ENCODE assay signal across 8 mouse cellular contexts in genomic region chr10:78163923-78164322, GRCm38 (mm10). TPM values are rescaled to one million over a fixed set of nuclear protein-coding genes. Genes with fewer than 3 reads are reported as not detected.
A peak's percentile ranks its signal among the peaks of the same experiment; 100 is the strongest.
DNase-seq lines count a peak whose midpoint lies in the region; ATAC-seq lines count a peak whose summit lies in the region.

No protein-coding gene starts in this region.

- DNase-seq in midbrain, embryonic 14.5 days = peak; percentile 84
- peak; percentile 82 for DNase-seq in ZHBTc4 (ENCODE audit: low read depth, low spot score)
- peak; percentile 84 for DNase-seq in heart, postnatal 4 days
- peak; percentile 66 for DNase-seq in limb, embryonic 10.5 days (ENCODE audit: low spot score)
- DNase-seq in retina, postnatal 1 day = peak; percentile 74
- DNase-seq in urinary bladder, postnatal 4 days (ENCODE audit: low spot score in 2 of 2) = peak; percentile 53 to 73

- no peak overlapping the region for H3K27ac ChIP-seq in midbrain, embryonic 14.5 days (replicated peaks; ENCODE audit: low read depth, low read length)
- H3K27ac ChIP-seq in midbrain, embryonic 16.5 days (ENCODE audit: low read length) = no peak overlapping the region
- H3K27ac ChIP-seq in limb, embryonic 10.5 days = no peak overlapping the region

- peaks cover 56% of the 10 kb centered on the region for H3K36me3 ChIP-seq in midbrain, embryonic 14.5 days (ENCODE audit: control insufficient read depth, insufficient read depth, low read length)
- peaks cover 28% of the 10 kb centered on the region for H3K36me3 ChIP-seq in midbrain, embryonic 16.5 days (ENCODE audit: control insufficient read depth, insufficient read depth, low read length)
- peaks cover 67% of the 10 kb centered on the region for H3K36me3 ChIP-seq in limb, embryonic 10.5 days

- peaks cover 12% of the 10 kb centered on the region for H3K4me1 ChIP-seq in midbrain, embryonic 14.5 days (ENCODE audit: control insufficient read depth, insufficient read depth, low read length)
- H3K4me1 ChIP-seq in midbrain, embryonic 16.5 days (ENCODE audit: control insufficient read depth, insufficient read depth, low read length) = peaks cover 15% of the 10 kb centered on the region
- H3K4me1 ChIP-seq in limb, embryonic 10.5 days = peaks cover 18% of the 10 kb centered on the region

- no peak overlapping the region for H3K4me3 ChIP-seq in midbrain, embryonic 14.5 days (replicated peaks; ENCODE audit: low read depth, low read length)
- no peak overlapping the region for H3K4me3 ChIP-seq in midbrain, embryonic 16.5 days (ENCODE audit: low read depth, low read length)
- no peak overlapping the region for H3K4me3 ChIP-seq in limb, embryonic 10.5 days

- no peak overlapping the region for H3K9ac ChIP-seq in midbrain, embryonic 14.5 days (replicated peaks; ENCODE audit: low read length)
- H3K9ac ChIP-seq in midbrain, embryonic 16.5 days (ENCODE audit: low read depth, low read length) = no peak overlapping the region

- ATAC-seq in midbrain, embryonic 14.5 days (ENCODE audit: low FRiP score, low TSS enrichment) = no peak
- ATAC-seq in midbrain, embryonic 16.5 days = no peak
- peak; percentile 48 for ATAC-seq in common myeloid progenitor, adult 5-6 weeks (replicated peaks; ENCODE audit: low read depth, poor library complexity, severe bottlenecking)

- no peaks in the 10 kb centered on the region for H3K9me3 ChIP-seq in midbrain, embryonic 14.5 days (ENCODE audit: control insufficient read depth, low read length)
- no peaks in the 10 kb centered on the region for H3K9me3 ChIP-seq in midbrain, embryonic 16.5 days (replicated peaks; ENCODE audit: control insufficient read depth, low read length, poor library complexity, severe bottlenecking)
- no peaks in the 10 kb centered on the region for H3K9me3 ChIP-seq in limb, embryonic 10.5 days (replicated peaks)

- no peaks in the 10 kb centered on the region for H3K27me3 ChIP-seq in midbrain, embryonic 14.5 days (ENCODE audit: control insufficient read depth, insufficient read depth, low read length)
- H3K27me3 ChIP-seq in midbrain, embryonic 16.5 days (ENCODE audit: control insufficient read depth, insufficient read depth, low read depth, low read length) = no peaks in the 10 kb centered on the region
- no peaks in the 10 kb centered on the region for H3K27me3 ChIP-seq in limb, embryonic 10.5 days (ENCODE audit: low read depth, poor library complexity, severe bottlenecking)

- H3K4me2 ChIP-seq in midbrain, embryonic 14.5 days (ENCODE audit: low read length) = no peak overlapping the region
- no peak overlapping the region for H3K4me2 ChIP-seq in midbrain, embryonic 16.5 days (ENCODE audit: low read length)

- 32% methylated on average over 4 of the region's 4 CpGs for WGBS in midbrain, embryonic 14.5 days
- 40% methylated on average over 4 of the region's 4 CpGs for WGBS in midbrain, embryonic 16.5 days
- WGBS in limb, embryonic 10.5 days = 31% methylated on average over 4 of the region's 4 CpGs

RNA-seq across cellular contexts. Expression of gene D10Jhu81e, which starts 5.7 kb away (rescaled TPM):
- 17.9 and 56.8 TPM in 2 replicates for polyA plus RNA-seq in midbrain, embryonic 14.5 days (2014; fragmentation: Nextera tagmentation; extraction: Ambion mirVana)
- polyA plus RNA-seq in midbrain, embryonic 16.5 days (2015; fragmentation: Nextera tagmentation; extraction: Ambion mirVana) = 24.9 and 34.2 TPM in 2 replicates
- 84.9 and 97.8 TPM in 2 replicates for total RNA-seq in common myeloid progenitor, adult 5-6 weeks (2017)
- total RNA-seq in heart, postnatal 4 days (2021) = 100 to 1,000 TPM; 198 to 215 TPM
- polyA plus RNA-seq in limb, embryonic 10.5 days (2016; fragmentation: Nextera tagmentation; extraction: Ambion mirVana) = 19.9 and 20.3 TPM in 2 replicates

RNA-seq across cellular contexts. Expression of gene Pwp2, which starts 21.0 kb away (rescaled TPM):
- polyA plus RNA-seq in midbrain, embryonic 14.5 days (2014; fragmentation: Nextera tagmentation; extraction: Ambion mirVana) = 13.7 and 15.2 TPM in 2 replicates
- polyA plus RNA-seq in midbrain, embryonic 16.5 days (2015; fragmentation: Nextera tagmentation; extraction: Ambion mirVana) = 18.1 and 19.0 TPM in 2 replicates
- 29.2 and 32.2 TPM in 2 replicates for total RNA-seq in common myeloid progenitor, adult 5-6 weeks (2017)
- total RNA-seq in heart, postnatal 4 days (2021) = 10 to 100 TPM; 10.2 to 11.0 TPM
- polyA plus RNA-seq in limb, embryonic 10.5 days (2016; fragmentation: Nextera tagmentation; extraction: Ambion mirVana) = 35.0 and 38.6 TPM in 2 replicates
